Mouse (Mus musculus): ENCODE measurements at regions not wholly inside any gene's neighbourhood (a gene's known extent, or its start where the extent isn't known, plus 50 kb on each side); places are given as distances from the start of the nearest gene placed in this dataset.

- H3K4me3 ChIP-seq (ENCODE audit: insufficient read depth in 1 of 2, low read depth in 2 of 2, low read length in 2 of 2), result no peak overlapping the region
Measured at GRCm38 (mm10) chr6:41121641-41122040, 86.3 kb upstream of the 2210010C04Rik start.

GRCm38 (mm10) chr6:41119176-41119575 lies 83.9 kb upstream of the 2210010C04Rik start:
- ATAC-seq (ENCODE audit: insufficient read depth) (peak; percentile 47; the same call in 1 of the 2 replicates), DNase-seq (ENCODE audit: low read depth in 3 of 3, low spot score in 3 of 3) (no peak)
- Histone ChIP-seq H3K9ac (replicated peaks) (no peak overlapping the region), H3K4me3 (ENCODE audit: insufficient read depth in 1 of 2, low read depth in 2 of 2, low read length in 2 of 2) (no peak overlapping the region), H3K4me2 (ENCODE audit: low read depth) (no peak overlapping the region; the same call in 1 of the 2 replicates), H3K9me3 (ENCODE audit: control insufficient read depth, low read length) (no peaks in the 10 kb centered on the region), H3K27me3 (ENCODE audit: control insufficient read depth, insufficient read depth, low read length) (no peaks in the 10 kb centered on the region), H3K27ac (no peak overlapping the region), H3K4me1 (replicated peaks; ENCODE audit: control insufficient read depth in 2 of 2, insufficient read depth in 2 of 2, low read length in 1 of 2) (peaks cover 0 to 13% of the 10 kb centered on the region in 2 experiments; a peak in 3 of 4 replicates), H3K36me3 (replicated peaks; ENCODE audit: control insufficient read depth, insufficient read depth, low read depth) (no peaks in the 10 kb centered on the region)
- WGBS (ENCODE audit: insufficient replicate concordance), result 28% methylated on average over 2 of the region's 2 CpGs
- TF ChIP-seq EP300 (IDR thresholded peaks at IDR 0.05; ENCODE audit: low read depth), result no peak
- TF ChIP-seq CTCF (IDR thresholded peaks at IDR 0.05; ENCODE audit: low read depth), result no peak

More at GRCm38 (mm10) chr6:41121641-41122040, 86.3 kb upstream of the 2210010C04Rik start:
- no peak overlapping the region for H3K4me2 ChIP-seq (ENCODE audit: low read depth)
- no peaks in the 10 kb centered on the region for H3K36me3 ChIP-seq (replicated peaks; ENCODE audit: control insufficient read depth, insufficient read depth, low read depth)
- TF ChIP-seq EP300 (IDR thresholded peaks at IDR 0.05; ENCODE audit: low read depth), result no peak
- no peak for TF ChIP-seq CTCF (IDR thresholded peaks at IDR 0.05; ENCODE audit: low read depth)
- H3K9me3 ChIP-seq (ENCODE audit: control insufficient read depth, low read length), result no peaks in the 10 kb centered on the region
- no peak overlapping the region for H3K27ac ChIP-seq
- H3K27me3 ChIP-seq (ENCODE audit: control insufficient read depth, insufficient read depth, low read length), result no peaks in the 10 kb centered on the region
- DNase-seq (ENCODE audit: low read depth in 3 of 3, low spot score in 3 of 3) (no peak), ATAC-seq (ENCODE audit: insufficient read depth) (no peak)
- no peak overlapping the region for H3K9ac ChIP-seq (replicated peaks)
- peaks cover 0 to 13% of the 10 kb centered on the region in 2 experiments; a peak in 3 of 4 replicates for H3K4me1 ChIP-seq (replicated peaks; ENCODE audit: control insufficient read depth in 2 of 2, insufficient read depth in 2 of 2, low read length in 1 of 2)
- WGBS (ENCODE audit: insufficient replicate concordance), result 72% methylated on average over 3 of the region's 3 CpGs

GRCm38 (mm10) chr6:41118201-41118976 lies 83.1 kb upstream of the 2210010C04Rik start:
- ATAC-seq (ENCODE audit: insufficient read depth), result peak; percentile 79
- Histone ChIP-seq H3K36me3 (replicated peaks; ENCODE audit: control insufficient read depth, insufficient read depth, low read depth) (no peaks in the 10 kb centered on the region), H3K9me3 (ENCODE audit: control insufficient read depth, low read length) (no peaks in the 10 kb centered on the region), H3K9ac (replicated peaks) (no peak overlapping the region), H3K4me2 (ENCODE audit: low read depth) (peak overlapping the region; percentile 58), H3K27me3 (ENCODE audit: control insufficient read depth, insufficient read depth, low read length) (no peaks in the 10 kb centered on the region), H3K4me3 (ENCODE audit: insufficient read depth in 1 of 2, low read depth in 2 of 2, low read length in 2 of 2) (peak overlapping the region in 1 of 2 experiments; percentile 32; a peak in 3 of 4 replicates), H3K4me1 (replicated peaks; ENCODE audit: control insufficient read depth in 2 of 2, insufficient read depth in 2 of 2, low read length in 1 of 2) (peaks cover 0 to 20% of the 10 kb centered on the region in 2 experiments; a peak in 3 of 4 replicates), H3K27ac (no peak overlapping the region)
- WGBS (ENCODE audit: insufficient replicate concordance), result 4% methylated on average over 7 of the region's 7 CpGs
- DNase-seq (ENCODE audit: low read depth in 3 of 3, low spot score in 3 of 3), result peak; percentile 53 to 64 (median 59)
- TF ChIP-seq EP300 (IDR thresholded peaks at IDR 0.05; ENCODE audit: low read depth) (no peak), CTCF (IDR thresholded peaks at IDR 0.05; ENCODE audit: low read depth) (peak; percentile 84)

GRCm38 (mm10) chr6:41113943-41114342 lies 78.6 kb upstream of the 2210010C04Rik start:
- Histone ChIP-seq H3K4me3 (ENCODE audit: insufficient read depth in 1 of 2, low read depth in 2 of 2, low read length in 2 of 2) (no peak overlapping the region), H3K4me1 (replicated peaks; ENCODE audit: control insufficient read depth in 2 of 2, insufficient read depth in 2 of 2, low read length in 1 of 2) (peaks cover 0 to 16% of the 10 kb centered on the region in 2 experiments; a peak in 3 of 4 replicates), H3K9ac (replicated peaks) (no peak overlapping the region), H3K27ac (no peak overlapping the region), H3K9me3 (ENCODE audit: control insufficient read depth, low read length) (no peaks in the 10 kb centered on the region), H3K27me3 (ENCODE audit: control insufficient read depth, insufficient read depth, low read length) (no peaks in the 10 kb centered on the region), H3K4me2 (ENCODE audit: low read depth) (no peak overlapping the region), H3K36me3 (replicated peaks; ENCODE audit: control insufficient read depth, insufficient read depth, low read depth) (no peaks in the 10 kb centered on the region)
- TF ChIP-seq CTCF (IDR thresholded peaks at IDR 0.05; ENCODE audit: low read depth) (no peak), EP300 (IDR thresholded peaks at IDR 0.05; ENCODE audit: low read depth) (0 out of 2 replicates have a peak, but pooled peaks have one; percentile 16)
- ATAC-seq (ENCODE audit: insufficient read depth) (peak; percentile 76), DNase-seq (ENCODE audit: low read depth in 3 of 3, low spot score in 3 of 3) (no peak)
- WGBS (ENCODE audit: insufficient replicate concordance), result 14% methylated on average over 1 of the region's 1 CpGs

All from liver, embryonic 14.5 days (tissue).